Mouse (Mus musculus) kidney, embryonic 16.5 days (tissue): Measurements from ENCODE around the gene Tet1. TPM values are rescaled to one million over a fixed set of nuclear protein-coding genes. Genes with fewer than 3 reads are reported as not detected.

Experiments used
- ATAC-seq: fragments of 200-750 bp; cut with Nextera tagmentation; 2 replicates; pipeline ENCODE4 v1.8.0; 2017; ENCODE audit warnings: moderate TSS enrichment; ENCODE audit not compliant: low FRiP score, low TSS enrichment
- H3K27ac ChIP-seq: fragments of 300-500 bp; sonication (generic); 2 replicates; pipeline ENCODE4 v1.5.1; 2014; ENCODE audit warnings: low read length
- H3K27me3 ChIP-seq: fragments of 300-500 bp; sonication (generic); 2 replicates; pipeline ENCODE4 v1.6.1; 2014; ENCODE audit warnings: low read length, control low read depth, mixed read lengths; ENCODE audit not compliant: insufficient read depth
- H3K36me3 ChIP-seq: fragments of 300-500 bp; sonication (generic); 2 replicates; pipeline ENCODE4 v1.6.1; 2014; ENCODE audit warnings: low read length, control low read depth, mixed read lengths; ENCODE audit not compliant: insufficient read depth
- H3K4me1 ChIP-seq: fragments of 300-500 bp; sonication (generic); 2 replicates; pipeline ENCODE4 v1.6.1; 2014; ENCODE audit warnings: low read length, control low read depth, mixed read lengths; ENCODE audit not compliant: insufficient read depth
- H3K4me2 ChIP-seq: fragments of 300-500 bp; sonication (generic); replicated peaks from 2 replicates; pipeline ENCODE4 v1.6.1; 2014; ENCODE audit warnings: low read depth, low read length
- H3K4me3 ChIP-seq: fragments of 300-500 bp; sonication (generic); 2 replicates; pipeline ENCODE4 v1.5.1; 2014; ENCODE audit warnings: mild to moderate bottlenecking, low read length
- H3K9ac ChIP-seq: fragments of 300-500 bp; sonication (generic); replicated peaks from 2 replicates; pipeline ENCODE4 v1.6.1; 2014; ENCODE audit warnings: low read length
- H3K9me3 ChIP-seq: fragments of 300-500 bp; sonication (generic); 2 replicates; pipeline ENCODE4 v1.6.1; 2016; ENCODE audit warnings: low read length, control low read depth
- WGBS: fragments of 180-500 bp; shearing (Covaris S2); extraction: QIAGEN DNeasy Blood & Tissue Kit; methylation state at CpG from one replicate; pipeline ENCODE4 v1.1.7; 2014; 5-methylcytosine and 5-hydroxymethylcytosine counted together
- polyA plus RNA-seq: library from polyadenylated mRNA; unstranded; fragments of >200 nt; fragmentation: Nextera tagmentation; extraction: Ambion mirVana; gene quantifications from 2 replicates; pipeline ENCODE4 v1.2.1, GENCODE M21; 2015

Tet1 gene
- polyA plus RNA-seq, 1 experiment from 2014 or later: 23.4 TPM

GRCm38 (mm10) chr10:62854992-62855391, 53.8 kb downstream of the Tet1 start:
- peak; percentile 74 for ATAC-seq
- H3K27ac ChIP-seq: no peak overlapping the region

GRCm38 (mm10) chr10:62854581-62854980, 54.2 kb downstream of the Tet1 start:
- peak; percentile 35; the same call in 1 of the 2 replicates for ATAC-seq
- no peaks in the 10 kb centered on the region for H3K9me3 ChIP-seq
- no peak overlapping the region for H3K4me3 ChIP-seq
- H3K4me1 ChIP-seq: 0 out of 2 replicates have a peak, but pooled peaks cover 4% of the 10 kb centered on the region
- no peak overlapping the region for H3K9ac ChIP-seq
- no peak overlapping the region for H3K27ac ChIP-seq
- H3K27me3 ChIP-seq: no peaks in the 10 kb centered on the region
- 57% methylated on average over 4 of the region's 4 CpGs for WGBS
- H3K36me3 ChIP-seq: no peaks in the 10 kb centered on the region
- H3K4me2 ChIP-seq: no peak overlapping the region

More at GRCm38 (mm10) chr10:62854992-62855391, 53.8 kb downstream of the Tet1 start:
- Histone ChIP-seq H3K4me1 (0 out of 2 replicates have a peak, but pooled peaks cover 4% of the 10 kb centered on the region), H3K9me3 (no peaks in the 10 kb centered on the region), H3K9ac (no peak overlapping the region), H3K4me3 (no peak overlapping the region), H3K36me3 (no peaks in the 10 kb centered on the region), H3K27me3 (no peaks in the 10 kb centered on the region), H3K4me2 (no peak overlapping the region)
- WGBS: 37% methylated on average over 2 of the region's 2 CpGs

- Histone ChIP-seq H3K27ac (no peak overlapping the region), H3K4me2 (no peak overlapping the region), H3K27me3 (no peaks in the 10 kb centered on the region), H3K9ac (no peak overlapping the region), H3K36me3 (no peaks in the 10 kb centered on the region), H3K9me3 (no peaks in the 10 kb centered on the region), H3K4me1 (peaks cover 9% of the 10 kb centered on the region; the same call in 1 of the 2 replicates), H3K4me3 (no peak overlapping the region)
- 89% methylated on average over 7 of the region's 7 CpGs for WGBS
- no peak for ATAC-seq
These were observed 57.2 kb downstream of the Tet1 start for GRCm38 (mm10) chr10:62851578-62851977.

- Histone ChIP-seq H3K36me3 (no peaks in the 10 kb centered on the region), H3K9me3 (no peaks in the 10 kb centered on the region), H3K27me3 (no peaks in the 10 kb centered on the region), H3K4me1 (peaks cover 9% of the 10 kb centered on the region; the same call in 1 of the 2 replicates), H3K4me2 (no peak overlapping the region), H3K9ac (no peak overlapping the region), H3K27ac (no peak overlapping the region), H3K4me3 (no peak overlapping the region)
- 74% methylated on average over 4 of the region's 4 CpGs for WGBS
- no peak for ATAC-seq
These were observed 57.8 kb downstream of the Tet1 start for GRCm38 (mm10) chr10:62851025-62851424.

GRCm38 (mm10) chr10:62848783-62849182, 60.0 kb downstream of the Tet1 start:
- Histone ChIP-seq H3K9ac (no peak overlapping the region), H3K9me3 (no peaks in the 10 kb centered on the region), H3K4me3 (no peak overlapping the region), H3K27ac (no peak overlapping the region), H3K4me2 (no peak overlapping the region), H3K4me1 (peaks cover 14% of the 10 kb centered on the region), H3K36me3 (no peaks in the 10 kb centered on the region), H3K27me3 (no peaks in the 10 kb centered on the region)
- WGBS: 98% methylated on average over 2 of the region's 2 CpGs
- no peak for ATAC-seq

- Histone ChIP-seq H3K27me3 (no peaks in the 10 kb centered on the region), H3K4me2 (no peak overlapping the region), H3K4me3 (no peak overlapping the region), H3K36me3 (no peaks in the 10 kb centered on the region), H3K9ac (no peak overlapping the region), H3K27ac (peak overlapping the region; percentile 39; the same call in 1 of the 2 replicates), H3K9me3 (no peaks in the 10 kb centered on the region), H3K4me1 (peaks cover 27% of the 10 kb centered on the region)
- ATAC-seq: no peak
- WGBS: 53% methylated on average over 12 of the region's 12 CpGs
These were observed 61.6 kb downstream of the Tet1 start for GRCm38 (mm10) chr10:62847069-62847626.

- H3K4me1 ChIP-seq: peaks cover 31% of the 10 kb centered on the region
- 21% methylated on average over 9 of the region's 9 CpGs for WGBS
- H3K9ac ChIP-seq: no peak overlapping the region
- H3K27ac ChIP-seq: peak overlapping the region; percentile 75
- H3K27me3 ChIP-seq: no peaks in the 10 kb centered on the region
- no peak overlapping the region for H3K4me3 ChIP-seq
- peak; percentile 88 for ATAC-seq
- peaks cover 11% of the 10 kb centered on the region for H3K36me3 ChIP-seq
- H3K4me2 ChIP-seq: peak overlapping the region; percentile 16
- no peaks in the 10 kb centered on the region for H3K9me3 ChIP-seq
These were observed 64.9 kb downstream of the Tet1 start for GRCm38 (mm10) chr10:62843787-62844491.

GRCm38 (mm10) chr10:62841901-62842447, 66.8 kb downstream of the Tet1 start:
- no peak overlapping the region for H3K4me2 ChIP-seq
- 43% methylated on average over 10 of the region's 10 CpGs for WGBS
- H3K36me3 ChIP-seq: peaks cover 21% of the 10 kb centered on the region
- H3K4me1 ChIP-seq: peaks cover 26% of the 10 kb centered on the region
- no peak overlapping the region for H3K27ac ChIP-seq
- H3K9ac ChIP-seq: no peak overlapping the region
- H3K9me3 ChIP-seq: no peaks in the 10 kb centered on the region
- no peak overlapping the region for H3K4me3 ChIP-seq
- no peaks in the 10 kb centered on the region for H3K27me3 ChIP-seq
- peak; percentile 37; the same call in 1 of the 2 replicates for ATAC-seq

- Histone ChIP-seq H3K9ac (no peak overlapping the region), H3K27me3 (no peaks in the 10 kb centered on the region), H3K4me2 (no peak overlapping the region), H3K4me1 (peaks cover 26% of the 10 kb centered on the region), H3K27ac (no peak overlapping the region), H3K4me3 (no peak overlapping the region), H3K36me3 (peaks cover 21% of the 10 kb centered on the region), H3K9me3 (no peaks in the 10 kb centered on the region)
- 94% methylated on average over 7 of the region's 7 CpGs for WGBS
- no peak for ATAC-seq
These were observed 68.1 kb downstream of the Tet1 start for GRCm38 (mm10) chr10:62840687-62841086.

GRCm38 (mm10) chr10:62837987-62838386, 70.8 kb downstream of the Tet1 start:
- no peaks in the 10 kb centered on the region for H3K9me3 ChIP-seq
- H3K36me3 ChIP-seq: peaks cover 24% of the 10 kb centered on the region
- H3K4me1 ChIP-seq: peaks cover 10% of the 10 kb centered on the region
- no peak overlapping the region for H3K4me2 ChIP-seq
- no peak overlapping the region for H3K4me3 ChIP-seq
- 89% methylated on average over 5 of the region's 5 CpGs for WGBS
- H3K27ac ChIP-seq: no peak overlapping the region
- no peak for ATAC-seq
- no peaks in the 10 kb centered on the region for H3K27me3 ChIP-seq
- H3K9ac ChIP-seq: no peak overlapping the region
